Mouse (Mus musculus) right cerebral cortex, adult 2 months (tissue): Measurements from ENCODE around the gene Gm20388.

Experiments
- DNase-seq, 2 experiments: peaks; one replicate each; pipeline ENCODE4 v3.0.0; 2021 to 2022; ENCODE audit warnings: low spot score in 2 of 2

The Gm20388 gene

GRCm38 (mm10) chr8:120228781-120229573 lies 318.3 kb downstream of the Gm20388 start:
- DNase-seq: peak in 1 of 2 experiments; percentile 60

GRCm38 (mm10) chr8:120229574-120229916 lies 318.9 kb downstream of the Gm20388 start:
- DNase-seq: no peak

GRCm38 (mm10) chr8:120230081-120230480 lies 319.4 kb downstream of the Gm20388 start:
- DNase-seq: no peak

- DNase-seq: peak in 1 of 2 experiments; percentile 14
Measured at GRCm38 (mm10) chr8:120230715-120231614, 320.3 kb downstream of the Gm20388 start.

DNA sequence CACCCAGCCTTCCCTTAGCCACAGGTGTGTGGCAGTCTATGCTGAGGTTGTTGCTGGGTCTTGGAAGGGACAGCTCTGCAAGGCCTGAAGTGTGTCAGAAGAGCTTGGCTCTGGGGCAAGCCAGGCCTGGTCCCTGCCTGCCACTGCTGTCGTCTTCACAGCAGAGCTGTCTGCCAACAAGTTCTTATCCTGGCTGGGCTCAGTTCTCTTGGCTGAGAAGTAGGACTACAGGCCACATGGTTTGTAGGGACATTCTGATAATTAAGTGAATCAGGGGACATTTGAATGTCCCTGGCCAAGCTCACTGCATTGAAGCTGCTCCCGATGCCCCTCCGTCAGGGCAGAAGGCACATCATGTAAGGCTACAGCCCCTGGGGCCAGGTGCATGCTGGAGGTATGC lies 321.2 kb downstream of the Gm20388 start:
- DNase-seq: peak in 1 of 2 experiments; percentile 14

DNA sequence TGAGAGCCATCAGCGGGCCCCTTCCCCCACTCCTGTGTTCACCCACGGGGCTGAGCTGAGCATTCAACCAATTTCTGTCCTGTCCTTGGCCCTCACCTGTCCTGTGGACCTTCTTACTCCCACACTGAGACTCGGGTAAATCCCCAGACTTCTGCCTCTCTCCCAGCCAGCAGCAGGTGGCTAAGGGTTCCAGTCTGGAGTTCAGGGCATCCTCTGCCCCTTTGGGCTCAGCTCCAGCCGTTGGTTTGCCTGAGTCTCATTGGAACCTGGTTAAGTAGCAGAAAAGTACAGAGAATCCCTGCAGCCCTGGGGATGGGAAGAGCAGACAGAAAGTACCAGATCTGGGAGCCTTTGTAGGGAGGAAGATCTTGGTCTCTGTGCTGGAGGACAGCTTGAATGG lies 321.8 kb downstream of the Gm20388 start:
- DNase-seq: peak in 1 of 2 experiments; percentile 14

GRCm38 (mm10) chr8:120232913-120233312 lies 322.3 kb downstream of the Gm20388 start:
- DNase-seq: no peak

- peak in 1 of 2 experiments; percentile 22 for DNase-seq
Measured at GRCm38 (mm10) chr8:120234457-120234856, 323.8 kb downstream of the Gm20388 start.

GRCm38 (mm10) chr8:120234866-120235265 lies 324.2 kb downstream of the Gm20388 start:
- DNase-seq: no peak

GRCm38 (mm10) chr8:120243222-120243621 lies 332.6 kb downstream of the Gm20388 start:
- DNase-seq: no peak

GRCm38 (mm10) chr8:120243916-120244451 lies 333.3 kb downstream of the Gm20388 start:
- no peak for DNase-seq

DNA sequence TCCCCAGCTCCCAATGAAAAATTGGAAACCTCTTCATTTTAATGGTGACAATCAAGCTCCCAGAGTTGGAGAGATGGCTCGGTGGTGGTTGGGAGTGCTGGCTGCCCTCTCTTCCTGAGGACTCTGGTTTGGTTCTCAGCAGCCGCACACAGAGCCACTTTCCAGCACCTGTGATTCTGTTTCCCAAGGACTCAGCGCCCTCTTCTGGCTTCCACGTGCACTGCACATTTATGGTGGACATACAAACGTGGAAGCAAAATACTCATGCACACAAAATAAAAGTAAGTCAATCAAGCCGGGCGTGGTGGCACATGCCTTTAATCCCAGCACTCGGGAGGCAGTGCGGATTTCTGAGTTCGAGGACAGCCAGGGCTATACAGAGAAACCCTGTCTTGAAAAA lies 333.9 kb downstream of the Gm20388 start:
- no peak for DNase-seq

- no peak for DNase-seq
Measured at GRCm38 (mm10) chr8:120247618-120248017, 337.0 kb downstream of the Gm20388 start.

DNA sequence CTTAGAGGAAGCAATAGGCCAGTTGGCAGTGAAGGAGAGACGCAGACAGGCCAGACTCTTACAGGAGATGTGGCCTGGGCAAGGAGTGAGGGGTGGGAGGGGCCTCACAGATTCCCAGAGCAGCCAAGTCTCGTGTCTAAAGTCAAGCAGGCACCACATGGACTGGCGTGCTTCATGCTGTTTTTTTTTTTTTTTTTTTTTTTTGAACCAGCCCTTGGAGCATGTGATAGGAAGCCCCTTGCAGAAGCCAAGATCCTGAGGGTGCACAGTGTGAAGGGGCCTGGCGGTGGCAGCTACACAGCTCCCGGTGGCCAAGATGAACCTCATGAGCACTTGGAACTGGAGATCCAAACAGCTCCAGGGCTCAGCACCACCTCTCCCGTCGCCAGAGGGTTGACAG lies 337.4 kb downstream of the Gm20388 start:
- DNase-seq: no peak

DNA sequence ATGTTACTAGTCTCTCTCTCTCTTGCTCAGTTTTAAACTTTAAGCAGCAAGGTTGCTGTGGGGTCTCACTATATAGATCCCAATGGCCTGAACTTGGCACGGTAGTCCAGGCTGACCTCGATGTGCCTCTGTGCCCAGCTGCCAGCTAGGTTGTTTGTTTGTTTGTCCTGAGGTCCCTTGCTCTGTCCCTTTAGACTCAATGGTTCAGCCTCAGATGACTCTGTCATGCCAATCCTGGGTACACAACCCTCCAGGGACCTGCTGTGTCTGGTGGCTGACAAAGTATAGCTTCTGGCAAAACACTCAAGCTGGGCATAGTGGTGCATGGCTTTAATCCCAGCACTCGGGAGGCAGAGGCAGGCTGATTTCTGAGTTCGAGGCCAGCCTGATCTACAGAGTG lies 337.8 kb downstream of the Gm20388 start:
- DNase-seq: no peak

DNA sequence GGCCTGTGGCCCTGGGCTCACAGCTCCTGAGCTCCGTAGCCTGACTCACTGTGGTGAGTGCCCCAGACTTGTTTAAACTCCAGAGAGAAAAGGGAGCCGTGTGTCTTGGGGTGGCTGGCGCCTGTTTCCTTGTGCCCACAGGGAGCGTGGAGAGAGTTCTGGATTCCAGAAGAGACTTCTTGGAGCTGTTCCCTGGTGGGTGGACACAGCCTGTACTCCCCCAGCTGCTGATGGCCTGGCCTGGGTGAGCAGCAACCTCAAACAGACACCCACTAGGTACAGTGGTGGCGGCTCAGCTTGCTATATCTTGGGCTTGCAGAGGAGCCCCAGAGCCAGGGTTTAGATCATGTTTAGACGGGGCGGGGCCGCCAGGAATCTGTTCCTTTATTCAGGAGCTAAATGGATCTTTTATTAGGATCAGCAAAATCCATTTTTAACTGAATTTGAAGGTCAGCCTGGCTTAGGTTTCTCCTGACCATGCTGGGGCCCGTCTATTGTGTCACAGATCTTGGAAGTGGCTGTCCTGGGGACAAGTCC lies 339.2 kb downstream of the Gm20388 start:
- DNase-seq: peak in 1 of 2 experiments; percentile 15

GRCm38 (mm10) chr8:120250750-120251410 lies 340.2 kb downstream of the Gm20388 start:
- DNase-seq: peak in 1 of 2 experiments; percentile 31

DNA sequence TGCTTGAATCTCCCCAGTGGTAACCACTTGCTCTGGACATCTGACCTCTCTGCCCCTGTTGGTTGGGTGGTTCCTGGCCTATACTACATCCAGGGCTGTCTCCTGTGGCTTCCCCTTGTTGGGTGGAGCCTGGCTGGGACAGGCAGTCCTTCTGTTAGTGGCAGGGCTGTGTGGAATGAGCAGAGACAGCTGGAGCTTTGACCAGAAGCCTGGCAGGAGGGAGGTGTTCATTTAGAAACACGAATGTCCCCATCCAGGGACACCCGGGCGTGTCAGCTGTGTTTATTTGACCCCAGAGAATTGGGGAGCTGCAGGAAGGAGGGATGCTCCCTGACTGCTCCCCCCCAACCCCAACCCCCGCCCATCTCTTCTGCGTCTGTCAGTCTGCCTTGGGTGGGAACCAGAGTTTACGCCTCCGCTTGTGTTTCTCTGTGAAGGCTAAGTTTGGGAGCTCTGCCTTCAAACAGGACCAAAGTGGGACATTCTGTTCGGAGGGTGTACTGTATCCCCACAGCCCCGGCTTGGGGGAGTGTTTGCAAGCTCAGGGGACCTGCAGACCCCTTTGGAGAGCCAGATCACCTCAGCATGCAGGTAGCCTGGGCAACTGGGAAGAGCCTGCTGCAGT lies 340.9 kb downstream of the Gm20388 start:
- DNase-seq: peak in 1 of 2 experiments; percentile 25

GRCm38 (mm10) chr8:120253626-120254025 lies 343.0 kb downstream of the Gm20388 start:
- DNase-seq: no peak

DNA sequence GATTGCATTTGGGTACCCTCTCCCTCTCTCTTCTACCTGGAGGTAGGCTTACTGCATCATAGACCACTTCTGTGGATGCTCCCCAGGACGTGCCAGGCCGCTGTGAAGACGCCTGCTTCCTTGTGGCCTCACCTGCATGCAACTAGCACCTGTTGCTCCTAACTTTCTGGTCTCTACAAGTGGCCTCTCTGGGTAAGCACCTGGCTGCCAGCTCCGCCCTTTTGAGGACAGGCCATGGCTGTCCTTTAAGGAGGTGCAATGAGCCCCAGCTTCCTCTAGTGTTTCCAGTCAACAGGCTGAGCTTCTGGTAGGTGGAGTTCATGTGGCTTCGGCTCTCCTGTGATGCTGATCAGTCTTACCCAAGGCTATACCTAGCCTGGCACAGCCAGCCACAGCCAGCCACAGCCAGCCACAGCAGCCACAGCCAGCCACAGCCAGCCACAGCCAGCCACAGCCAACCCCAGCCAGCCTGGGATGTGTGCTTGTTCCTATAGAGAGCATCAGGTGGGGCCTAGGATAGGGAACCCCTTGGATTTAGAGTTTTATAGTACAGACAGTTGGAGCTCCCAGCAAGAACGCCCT lies 344.9 kb downstream of the Gm20388 start:
- DNase-seq: no peak

DNA sequence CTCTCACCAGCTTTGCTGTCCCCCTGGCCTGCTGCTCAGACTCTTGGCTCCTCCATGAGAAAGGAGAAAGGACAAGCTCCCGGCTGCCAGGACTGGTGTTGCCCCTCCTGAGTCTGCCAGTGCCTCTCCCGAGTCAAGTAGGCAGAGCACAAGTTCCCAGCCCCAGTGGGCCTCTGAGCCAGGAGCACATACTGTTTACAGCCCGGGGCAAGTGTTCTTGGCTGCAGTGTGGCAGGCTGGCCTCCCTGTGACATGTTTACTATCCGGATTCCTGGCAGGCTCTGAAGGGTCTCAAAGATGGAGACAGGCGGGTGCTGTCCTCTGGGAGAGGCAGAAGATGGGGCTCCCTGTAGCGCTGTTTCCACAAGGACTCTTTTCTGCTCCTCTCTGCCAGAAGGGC lies 346.3 kb downstream of the Gm20388 start:
- DNase-seq: no peak
